Mouse (Mus musculus): ENCODE results near the gene Mrpl27.

DNA sequence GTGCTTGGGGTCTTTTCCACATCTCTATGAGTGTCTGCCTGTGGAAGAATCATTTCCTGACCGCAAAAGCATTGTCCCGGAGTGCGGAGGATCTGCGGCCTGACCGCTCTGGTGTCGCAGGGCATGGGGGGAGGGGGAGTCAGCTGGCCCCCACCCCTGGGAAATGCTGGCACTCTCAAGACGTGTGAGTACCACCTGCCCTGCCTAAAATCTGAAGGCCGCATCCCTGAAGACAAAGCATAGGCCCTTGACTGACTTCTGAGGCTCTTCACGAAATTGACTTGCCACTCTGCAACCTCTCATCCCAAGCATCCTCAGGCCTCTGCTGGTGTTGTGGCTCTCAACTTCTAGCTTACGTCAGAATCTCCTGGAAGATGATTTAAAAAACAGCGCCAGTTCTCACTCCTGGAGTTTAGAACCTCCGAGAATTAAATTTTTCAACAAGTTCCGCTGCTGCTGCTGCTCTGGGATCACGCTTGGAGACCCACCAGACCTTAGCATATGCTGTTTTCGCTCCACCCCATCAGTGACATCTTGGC is 24.1 kb downstream of the Mrpl27 start:
- TF ChIP-seq CTCF (conservative IDR thresholded peaks at IDR 0.05; ENCODE audit: insufficient read depth, insufficient read length, low read depth, low read length) (no peak), POLR2A (IDR thresholded peaks at IDR 0.05; ENCODE audit: low read depth, low read length) (no peak)
